Mouse (Mus musculus) liver, embryonic 13.5 days (tissue): ENCODE measurements around the gene Aoc2. TPM values are rescaled to one million over a fixed set of nuclear protein-coding genes. Genes with fewer than 3 reads are reported as not detected.
"Not testable (repeated sequence)": the region's sequence is repeated elsewhere in the genome, so short reads cannot be mapped to it uniquely, and the experiment has no call there.

ENCODE experiments used
- ATAC-seq: fragments of 200-750 bp; cut with Nextera tagmentation; 2 replicates; pipeline ENCODE4 v1.8.0; 2017; ENCODE audit warnings: low read depth, mild to moderate bottlenecking, moderate number of reproducible peaks, moderate library complexity
- DNase-seq: peaks from one replicate; pipeline ENCODE4 v3.0.0; 2022
- H3K27ac ChIP-seq: fragments of 300-500 bp; sonication (generic); 2 replicates; pipeline ENCODE4 v1.5.1; 2015; ENCODE audit warnings: moderate library complexity, mild to moderate bottlenecking, inconsistent platforms
- H3K27me3 ChIP-seq: fragments of 300-500 bp; sonication (generic); 2 replicates; pipeline ENCODE4 v1.6.1; 2015; ENCODE audit warnings: mild to moderate bottlenecking, inconsistent platforms
- H3K36me3 ChIP-seq: fragments of 300-500 bp; sonication (generic); 2 replicates; pipeline ENCODE4 v1.6.1; 2015; ENCODE audit warnings: mild to moderate bottlenecking, inconsistent platforms
- H3K4me1 ChIP-seq: fragments of 300-500 bp; sonication (generic); replicated peaks from 2 replicates; pipeline ENCODE4 v1.6.1; 2015; ENCODE audit warnings: inconsistent platforms
- H3K4me2 ChIP-seq: fragments of 300-500 bp; sonication (generic); 2 replicates; pipeline ENCODE4 v1.6.1; 2015; ENCODE audit warnings: inconsistent platforms, mild to moderate bottlenecking, moderate library complexity
- H3K4me3 ChIP-seq: fragments of 300-500 bp; sonication (generic); replicated peaks from 2 replicates; pipeline ENCODE4 v1.5.1; 2015; ENCODE audit warnings: mild to moderate bottlenecking, inconsistent platforms
- H3K9ac ChIP-seq: fragments of 300-500 bp; sonication (generic); 2 replicates; pipeline ENCODE4 v1.6.1; 2015; ENCODE audit warnings: mild to moderate bottlenecking, inconsistent platforms
- H3K9me3 ChIP-seq: fragments of 300-500 bp; sonication (generic); replicated peaks from 2 replicates; pipeline ENCODE4 v1.6.1; 2016; ENCODE audit warnings: inconsistent platforms
- WGBS: fragments of 180-500 bp; shearing (Covaris S2); methylation state at CpG from one replicate; pipeline ENCODE4 v1.1.7; 2015; ENCODE audit not compliant: insufficient replicate concordance; 5-methylcytosine and 5-hydroxymethylcytosine counted together
- polyA plus RNA-seq: library from polyadenylated mRNA; unstranded; fragments of >200 nt; fragmentation: Nextera tagmentation; extraction: Ambion mirVana; gene quantifications from 2 replicates; pipeline ENCODE4 v1.2.1, GENCODE M21; 2015

The Aoc2 gene
- polyA plus RNA-seq, 1 experiment from 2014 or later = 1.2 TPM

DNA sequence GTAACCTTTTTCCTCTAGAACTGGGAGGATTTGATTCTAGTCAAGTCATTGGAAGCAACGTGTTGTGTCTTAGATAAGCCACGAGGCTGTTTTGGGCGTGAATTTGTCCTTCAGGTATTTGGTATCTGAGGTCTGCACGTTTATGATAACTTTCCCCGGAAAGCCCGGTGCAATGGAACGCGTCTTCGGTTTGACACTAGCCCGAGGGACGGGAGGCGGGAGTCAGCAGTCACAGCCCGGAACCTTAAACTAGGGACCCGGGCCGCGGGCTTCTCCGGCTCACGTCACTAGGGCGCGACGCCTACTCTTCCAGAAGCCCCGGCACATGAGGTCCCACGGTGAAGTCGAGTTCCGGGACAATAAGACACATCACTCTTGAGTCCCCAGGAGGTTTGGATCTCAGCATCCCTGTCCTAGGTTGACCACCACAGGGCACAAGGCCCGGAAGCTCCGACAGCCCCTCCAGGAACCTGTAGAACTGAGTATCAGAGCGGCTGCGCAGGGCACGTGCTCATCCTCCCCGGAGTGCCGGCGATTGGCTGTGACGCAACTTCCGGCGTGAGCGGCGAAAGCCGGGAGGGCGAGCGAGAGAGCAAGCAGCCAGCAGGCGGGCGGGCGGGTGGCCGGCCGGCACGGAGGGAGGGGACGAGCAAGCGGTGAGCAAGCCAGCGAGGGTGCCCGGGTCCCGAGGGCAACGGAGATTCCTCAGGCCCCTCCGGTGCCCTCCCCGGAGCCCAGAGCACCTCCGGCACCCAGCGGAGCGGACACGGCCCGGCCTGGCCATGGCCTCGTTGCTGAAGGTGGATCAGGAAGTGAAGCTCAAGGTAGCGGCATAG lies 9.0 kb upstream of the Aoc2 start, which contains the start of gene Psme3:
TSS of gene Psme3 (plus strand) at position 549 of the 836 bp plus-strand sequence.
- DNase-seq = peak; percentile 90
- under 1% methylated on average over 62 of the region's 62 CpGs for WGBS
- Histone ChIP-seq H3K36me3 (peaks cover 35% of the 10 kb centered on the region), H3K4me2 (peak within 1 kb of the TSS; percentile 72), H3K27me3 (no peaks in the 10 kb centered on the region), H3K4me3 (peak within 1 kb of the TSS; percentile 98), H3K4me1 (peaks cover 52% of the 10 kb centered on the region), H3K9ac (peak within 1 kb of the TSS; percentile 99), H3K9me3 (no peaks in the 10 kb centered on the region), H3K27ac (peak within 1 kb of the TSS; percentile 96)
- peak; percentile 90 for ATAC-seq

GRCm38 (mm10) chr11:101316501-101316917 lies 8.4 kb upstream of the Aoc2 start:
- WGBS = under 1% methylated on average over 17 of the region's 17 CpGs

GRCm38 (mm10) chr11:101323609-101324008 lies 1.3 kb upstream of the Aoc2 start:
- Histone ChIP-seq H3K27me3 (no peaks in the 10 kb centered on the region), H3K4me1 (peaks cover 10% of the 10 kb centered on the region), H3K4me3 (no peak overlapping the region), H3K9ac (no peak overlapping the region), H3K36me3 (peaks cover 88% of the 10 kb centered on the region), H3K9me3 (no peaks in the 10 kb centered on the region), H3K4me2 (no peak overlapping the region), H3K27ac (no peak overlapping the region)
- 49% methylated on average over 4 of the region's 4 CpGs for WGBS
- ATAC-seq = peak; percentile 30; the same call in 1 of the 2 replicates
- DNase-seq = peak; percentile 48

More at GRCm38 (mm10) chr11:101316501-101316917, 8.4 kb upstream of the Aoc2 start:
- peaks cover 41% of the 10 kb centered on the region for H3K36me3 ChIP-seq
- no peaks in the 10 kb centered on the region for H3K9me3 ChIP-seq
- H3K4me2 ChIP-seq = peak overlapping the region; percentile 72
- no peaks in the 10 kb centered on the region for H3K27me3 ChIP-seq
- peak overlapping the region; percentile 96 for H3K27ac ChIP-seq
- peak; percentile 62 for ATAC-seq
- peak overlapping the region; percentile 98 for H3K4me3 ChIP-seq
- DNase-seq = peak; percentile 65
- H3K9ac ChIP-seq = peak overlapping the region; percentile 99
- peaks cover 52% of the 10 kb centered on the region for H3K4me1 ChIP-seq

DNA sequence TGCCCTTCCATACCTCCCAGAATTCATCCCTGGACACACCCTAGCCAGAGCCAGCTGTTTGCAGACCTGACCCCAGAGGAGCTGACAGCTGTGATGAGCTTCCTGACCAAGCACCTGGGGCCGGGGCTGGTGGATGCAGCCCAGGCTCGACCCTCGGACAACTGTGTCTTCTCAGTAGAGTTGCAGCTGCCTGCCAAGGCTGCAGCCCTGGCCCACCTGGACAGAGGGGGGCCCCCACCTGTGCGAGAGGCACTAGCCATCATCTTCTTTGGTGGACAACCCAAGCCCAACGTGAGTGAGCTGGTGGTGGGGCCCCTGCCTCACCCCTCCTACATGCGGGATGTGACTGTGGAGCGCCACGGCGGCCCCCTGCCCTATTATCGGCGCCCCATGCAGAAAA lies 338 bp downstream of the Aoc2 start:
- not testable (repeated sequence) for H3K4me1 ChIP-seq, H3K27ac ChIP-seq, DNase-seq, H3K9ac ChIP-seq, H3K9me3 ChIP-seq, H3K4me3 ChIP-seq, H3K27me3 ChIP-seq, H3K4me2 ChIP-seq
- WGBS = 86% methylated on average over 11 of the region's 11 CpGs
- H3K36me3 ChIP-seq = peaks cover 78% of the 10 kb centered on the region
- 0 out of 2 replicates have a peak, but pooled peaks have one; percentile 11 for ATAC-seq

DNA sequence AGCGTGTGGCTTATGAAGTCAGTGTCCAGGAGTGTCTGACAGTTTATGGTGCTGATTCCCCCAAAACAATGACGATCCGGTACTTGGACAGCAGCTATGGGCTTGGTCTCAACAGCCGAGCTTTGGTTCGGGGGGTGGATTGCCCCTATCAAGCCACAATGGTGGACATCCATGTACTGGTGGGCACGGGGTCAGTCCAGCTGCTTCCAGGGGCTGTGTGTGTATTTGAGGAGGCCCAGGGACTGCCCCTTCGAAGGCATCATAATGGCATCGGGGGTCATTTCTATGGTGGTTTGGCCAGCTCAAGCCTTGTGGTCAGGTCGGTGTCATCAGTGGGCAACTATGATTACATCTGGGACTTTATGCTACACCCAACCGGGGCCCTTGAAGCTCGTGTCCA lies 1.3 kb downstream of the Aoc2 start:
- H3K36me3 ChIP-seq = peaks cover 68% of the 10 kb centered on the region

DNA sequence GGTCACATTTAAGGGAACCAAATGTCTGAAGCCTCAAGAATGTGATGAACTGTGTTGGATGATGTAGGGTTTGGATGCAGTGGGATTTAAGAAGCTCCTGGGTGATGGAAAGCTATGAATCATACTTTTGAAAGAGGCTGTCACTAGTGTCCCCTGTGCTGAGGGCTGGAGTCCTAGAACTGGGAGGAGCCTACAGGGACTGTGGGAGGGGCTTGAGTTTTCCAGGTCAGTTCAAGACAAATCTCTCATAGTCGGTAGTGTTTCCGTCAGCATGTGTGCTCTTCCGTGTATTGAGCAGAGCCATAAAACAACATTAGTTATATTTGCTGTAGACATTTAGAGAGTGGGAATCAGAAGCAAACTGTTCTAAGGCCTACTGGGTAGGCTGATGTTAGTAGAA lies 2.4 kb downstream of the Aoc2 start:
- no peaks in the 10 kb centered on the region for H3K9me3 ChIP-seq
- DNase-seq (no peak), ATAC-seq (no peak)
- WGBS = 50% methylated on average over 3 of the region's 3 CpGs
- peaks cover 56% of the 10 kb centered on the region for H3K36me3 ChIP-seq
- H3K27me3 ChIP-seq = no peaks in the 10 kb centered on the region
- H3K9ac ChIP-seq = no peak overlapping the region
- no peaks in the 10 kb centered on the region for H3K4me1 ChIP-seq
- peak overlapping the region; percentile 0; the same call in 1 of the 2 replicates for H3K27ac ChIP-seq
- H3K4me2 ChIP-seq = no peak overlapping the region
- H3K4me3 ChIP-seq = no peak overlapping the region

More for the DNA sequence above, 1.3 kb downstream of the Aoc2 start:
- no peak for ATAC-seq
- no peak overlapping the region for H3K9ac ChIP-seq
- H3K27me3 ChIP-seq = no peaks in the 10 kb centered on the region
- no peaks in the 10 kb centered on the region for H3K4me1 ChIP-seq
- DNase-seq = no peak
- H3K4me2 ChIP-seq = no peak overlapping the region
- WGBS = 81% methylated on average over 11 of the region's 11 CpGs
- H3K27ac ChIP-seq = no peak overlapping the region
- no peaks in the 10 kb centered on the region for H3K9me3 ChIP-seq
- H3K4me3 ChIP-seq = no peak overlapping the region

DNA sequence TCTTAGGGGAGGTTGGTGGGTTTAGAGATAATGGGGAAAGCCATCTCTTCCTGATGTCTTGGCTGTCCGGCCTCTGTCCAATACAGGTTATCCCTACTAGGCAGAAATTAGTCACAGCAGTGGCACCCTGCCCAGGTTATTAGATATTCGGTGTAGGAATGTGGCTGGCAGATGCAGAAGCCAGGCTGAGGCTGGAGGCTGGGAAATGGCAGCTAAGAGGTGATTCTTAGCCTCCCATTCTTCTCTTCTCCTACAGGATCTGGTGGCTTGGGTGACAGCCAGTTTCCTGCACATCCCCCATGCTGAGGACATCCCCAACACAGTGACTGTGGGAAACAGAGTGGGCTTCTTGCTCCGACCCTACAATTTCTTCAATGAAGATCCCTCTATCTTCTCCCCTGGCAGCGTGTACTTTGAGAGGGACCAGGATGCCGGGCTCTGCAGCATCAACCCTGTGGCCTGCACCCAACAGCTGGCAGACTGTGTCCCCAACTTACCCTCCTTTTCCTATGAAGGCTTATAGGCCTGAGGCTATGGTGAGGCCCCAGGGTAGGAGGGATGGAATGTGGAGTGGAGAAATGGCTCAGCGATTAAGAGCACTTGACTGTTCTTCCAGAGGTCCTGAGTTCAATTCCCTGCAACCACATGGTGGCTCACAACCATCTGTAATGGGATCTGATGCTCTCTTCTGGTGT lies 4.2 kb downstream of the Aoc2 start:
- Histone ChIP-seq H3K4me3 (no peak overlapping the region), H3K27me3 (no peaks in the 10 kb centered on the region), H3K9ac (no peak overlapping the region), H3K36me3 (peaks cover 39% of the 10 kb centered on the region), H3K4me1 (peaks cover 4% of the 10 kb centered on the region; the same call in 1 of the 2 replicates), H3K9me3 (no peaks in the 10 kb centered on the region), H3K27ac (no peak overlapping the region), H3K4me2 (no peak overlapping the region)
- DNase-seq (no peak), ATAC-seq (no peak)
- WGBS = 81% methylated on average over 6 of the region's 6 CpGs

GRCm38 (mm10) chr11:101330371-101330924 lies 5.6 kb downstream of the Aoc2 start, which contains the start of gene Aoc3:
TSS of gene Aoc3 (plus strand) at chr11:101330605.
- DNase-seq (no peak), ATAC-seq (no peak)
- H3K4me3 ChIP-seq = no peak within 1 kb of the TSS
- no peak within 1 kb of the TSS for H3K9ac ChIP-seq
- 68% methylated on average over 7 of the region's 7 CpGs for WGBS
- H3K27ac ChIP-seq = peak within 1 kb of the TSS; percentile 19; the same call in 1 of the 2 replicates
- H3K4me1 ChIP-seq = peaks cover 10% of the 10 kb centered on the region
- no peak within 1 kb of the TSS for H3K4me2 ChIP-seq
- H3K27me3 ChIP-seq = no peaks in the 10 kb centered on the region
- H3K9me3 ChIP-seq = no peaks in the 10 kb centered on the region
- H3K36me3 ChIP-seq = peaks cover 25% of the 10 kb centered on the region

- not testable (repeated sequence) for H3K9me3 ChIP-seq, H3K4me2 ChIP-seq, DNase-seq, H3K9ac ChIP-seq, H3K4me3 ChIP-seq, ATAC-seq, H3K27me3 ChIP-seq
- H3K36me3 ChIP-seq = peaks cover 20% of the 10 kb centered on the region
- H3K27ac ChIP-seq = 0 out of 2 replicates have a peak overlapping the region, but pooled peaks have one; percentile 19
- 69% methylated on average over 6 of the region's 6 CpGs for WGBS
- peaks cover 10% of the 10 kb centered on the region for H3K4me1 ChIP-seq
Measured at GRCm38 (mm10) chr11:101330961-101331360, 6.1 kb downstream of the Aoc2 start.

- Histone ChIP-seq H3K4me1 (peaks cover 17% of the 10 kb centered on the region), H3K36me3 (peaks cover 12% of the 10 kb centered on the region; the same call in 1 of the 2 replicates), H3K27ac (no peak overlapping the region), H3K4me3 (no peak overlapping the region), H3K27me3 (no peaks in the 10 kb centered on the region), H3K4me2 (no peak overlapping the region), H3K9ac (no peak overlapping the region), H3K9me3 (no peaks in the 10 kb centered on the region)
- DNase-seq (no peak), ATAC-seq (no peak)
- WGBS = 83% methylated on average over 3 of the region's 3 CpGs
Measured at GRCm38 (mm10) chr11:101332537-101332936, 7.7 kb downstream of the Aoc2 start.

DNA sequence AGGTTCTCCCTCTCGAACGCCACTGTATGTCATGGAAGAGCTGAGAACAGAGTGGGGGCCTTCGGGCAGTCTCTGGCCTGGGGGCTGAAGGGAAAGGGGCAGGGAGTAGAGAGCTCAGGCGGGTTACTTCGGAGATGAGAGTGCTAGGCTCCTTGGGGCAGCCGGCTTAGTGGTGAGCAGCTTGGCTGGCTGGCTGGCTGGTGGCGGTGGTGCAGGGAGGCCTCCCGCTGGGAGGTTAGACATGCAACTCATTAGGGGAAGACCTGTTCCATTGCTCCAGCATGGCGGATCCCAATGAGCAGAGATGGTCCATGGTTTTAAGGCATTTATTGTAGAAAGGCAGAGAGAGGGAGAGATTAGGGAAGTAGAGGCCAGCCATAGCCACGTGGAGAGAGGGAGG lies 9.2 kb downstream of the Aoc2 start:
- H3K27ac ChIP-seq = no peak overlapping the region
- DNase-seq (no peak), ATAC-seq (no peak)
- H3K9me3 ChIP-seq = no peaks in the 10 kb centered on the region
- H3K9ac ChIP-seq = no peak overlapping the region
- no peak overlapping the region for H3K4me3 ChIP-seq
- H3K4me2 ChIP-seq = no peak overlapping the region
- no peaks in the 10 kb centered on the region for H3K27me3 ChIP-seq
- peaks cover 30% of the 10 kb centered on the region for H3K4me1 ChIP-seq
- peaks cover 1% of the 10 kb centered on the region; the same call in 1 of the 2 replicates for H3K36me3 ChIP-seq
- 61% methylated on average over 10 of the region's 10 CpGs for WGBS
